Mouse (Mus musculus): Measurements from ENCODE around the gene Asic4. TPM values are rescaled to one million over a fixed set of nuclear protein-coding genes. Genes with fewer than 3 reads are reported as not detected.

The Asic4 gene
- total RNA-seq, 2 experiments from 2014 or later: 14.3 to 14.7 TPM

DNA sequence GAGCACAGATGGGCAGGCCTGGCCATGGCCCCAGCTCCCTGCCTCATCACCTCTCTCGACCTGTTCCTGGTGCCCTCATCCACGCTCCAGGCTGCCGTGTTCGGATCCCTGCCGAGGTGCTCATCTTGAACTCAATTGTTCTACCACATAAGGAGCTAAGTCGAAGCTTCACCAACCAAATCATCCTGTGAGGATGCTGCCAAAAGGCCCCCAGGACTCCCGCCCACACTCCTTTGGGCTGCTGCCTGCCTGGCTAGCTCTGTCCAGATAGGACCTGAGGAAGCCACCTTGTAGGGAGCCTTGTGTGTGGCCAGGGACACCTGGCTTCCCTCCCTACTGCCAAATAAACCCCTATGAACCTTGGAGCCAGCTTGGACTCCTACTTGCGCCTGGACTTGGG, 7.4 kb upstream of the Asic4 start:
- DNase-seq (ENCODE audit: low spot score in 2 of 2): no peak

DNA sequence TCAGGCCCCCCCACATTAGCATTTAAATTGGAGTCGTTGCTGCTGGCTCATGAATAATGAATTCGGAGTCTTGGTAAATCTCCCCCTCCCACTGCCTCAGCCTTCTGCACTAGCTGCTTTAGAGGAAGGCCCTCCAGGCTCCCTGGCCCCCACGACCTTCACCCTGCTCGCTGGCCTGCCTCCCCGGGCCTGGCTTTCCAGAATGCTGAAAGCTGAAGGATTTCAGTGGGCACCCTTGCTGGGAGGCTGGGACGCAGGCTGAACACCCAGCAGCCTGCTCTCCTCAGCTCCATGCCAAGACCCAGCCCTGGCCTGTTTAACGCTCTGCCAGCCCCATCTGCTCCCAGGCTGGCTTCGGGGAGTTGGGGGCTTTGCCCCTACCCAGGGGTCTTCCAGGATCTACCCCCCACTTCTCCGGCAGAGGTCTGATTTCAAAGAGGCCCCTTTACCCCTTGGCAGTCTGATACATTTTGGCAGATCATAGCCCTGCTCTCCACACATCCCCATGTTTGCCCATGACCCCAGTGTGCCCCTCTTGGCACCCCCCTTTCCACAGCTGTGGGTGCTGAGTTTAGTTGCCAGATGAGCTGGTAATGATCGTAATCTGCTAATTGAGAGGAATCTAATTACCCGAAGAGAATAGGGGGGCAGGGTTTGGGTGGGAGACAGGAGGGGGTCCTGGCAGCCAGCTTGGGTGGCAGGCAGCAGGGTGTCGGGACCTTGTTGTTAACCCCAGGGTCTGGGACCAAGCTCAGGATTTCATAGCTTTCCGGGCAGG, 6.8 kb upstream of the Asic4 start:
- DNase-seq (ENCODE audit: low spot score in 2 of 2): no peak

DNA sequence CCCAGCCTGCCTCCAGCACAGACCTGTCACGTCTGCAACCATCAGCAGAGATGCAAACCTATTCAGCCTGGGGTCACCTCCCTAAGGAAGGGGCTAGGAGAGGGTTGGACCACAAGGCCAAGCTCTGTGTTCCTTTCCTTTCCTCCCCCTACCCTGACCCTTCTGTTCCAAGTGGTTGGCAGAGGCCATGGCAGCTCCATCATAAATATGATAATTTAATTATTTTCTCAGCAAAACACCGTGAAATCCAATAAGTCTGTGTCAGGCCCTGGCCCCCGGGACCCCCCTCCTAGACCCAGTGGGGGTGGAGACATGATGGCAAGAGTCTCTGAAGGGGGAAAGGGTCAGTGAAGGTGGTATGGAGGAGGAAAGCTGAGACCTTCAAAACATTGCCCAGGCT, 6.0 kb upstream of the Asic4 start:
- DNase-seq (ENCODE audit: low spot score in 2 of 2): no peak

DNA sequence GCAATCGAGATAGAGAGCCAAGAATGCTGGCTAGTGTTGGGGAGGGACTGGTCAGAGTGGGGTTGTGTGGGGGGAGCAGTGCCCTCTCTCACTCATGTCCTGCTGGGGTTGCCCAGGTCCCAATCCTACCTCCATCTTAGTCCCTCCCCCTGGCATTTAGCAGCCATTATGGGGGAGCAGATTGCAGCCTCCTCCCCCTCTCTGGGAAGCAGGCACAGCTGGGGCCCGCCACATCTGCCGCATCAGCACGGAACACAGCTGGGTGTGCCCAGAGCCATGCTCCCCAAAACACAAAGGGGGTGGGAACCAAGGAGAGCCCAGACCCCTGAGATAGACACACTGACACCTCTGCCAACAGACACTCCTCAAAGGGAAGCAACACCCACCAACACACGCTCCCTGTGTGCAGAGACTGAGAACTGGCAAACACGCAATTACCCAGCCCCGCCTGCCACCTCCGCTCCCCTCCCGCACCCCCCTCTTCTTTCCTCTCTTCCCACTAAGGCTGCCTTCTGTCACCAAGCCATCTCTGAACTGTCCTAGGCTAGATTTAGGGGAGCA, 5.0 kb upstream of the Asic4 start:
- peak in 1 of 2 experiments; percentile 71 for DNase-seq (ENCODE audit: low spot score in 2 of 2)

DNA sequence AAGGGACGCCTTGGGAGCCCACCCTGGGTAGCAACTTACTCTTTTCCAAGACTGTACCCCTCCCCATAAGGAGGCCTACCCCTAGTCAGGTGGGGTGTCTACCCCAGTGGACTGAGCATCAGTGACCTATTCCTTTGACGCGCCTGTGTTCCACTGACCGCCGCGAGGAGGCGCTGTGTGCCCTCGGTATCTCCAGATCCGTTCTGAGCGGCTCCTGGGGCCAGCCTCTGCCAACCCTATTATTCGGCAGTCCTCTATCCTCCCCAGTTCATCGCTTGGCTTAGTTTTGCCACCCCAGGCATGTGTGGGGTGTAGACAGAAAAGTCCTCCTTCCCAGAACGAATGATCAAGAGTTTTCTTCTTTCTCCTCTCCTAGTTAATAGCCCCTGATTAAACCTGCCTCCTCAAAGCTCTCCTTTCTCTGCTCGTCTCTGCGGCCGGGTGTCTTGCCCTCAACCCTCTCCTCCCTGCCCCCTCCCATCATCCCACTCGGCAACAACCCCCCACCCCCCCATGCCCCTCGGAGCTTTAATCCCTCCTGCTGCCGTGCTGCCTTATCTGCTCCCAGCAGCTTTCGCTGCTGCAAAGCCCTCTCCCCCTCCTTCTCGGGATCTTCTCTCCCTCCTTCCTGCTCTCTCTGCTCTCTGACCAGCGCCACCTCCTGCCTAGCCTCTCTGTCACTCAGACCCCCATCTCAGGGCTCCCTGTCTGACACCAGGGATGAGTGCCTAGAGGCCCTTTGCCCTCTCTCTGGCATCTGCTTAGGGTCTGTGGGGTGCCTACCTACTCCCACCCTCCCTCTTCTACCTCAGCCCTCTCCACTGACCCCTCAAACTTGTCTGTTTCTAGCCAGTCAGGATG, 4.3 kb upstream of the Asic4 start:
- peak; percentile 75 to 80 for DNase-seq (ENCODE audit: low spot score in 2 of 2)

DNA sequence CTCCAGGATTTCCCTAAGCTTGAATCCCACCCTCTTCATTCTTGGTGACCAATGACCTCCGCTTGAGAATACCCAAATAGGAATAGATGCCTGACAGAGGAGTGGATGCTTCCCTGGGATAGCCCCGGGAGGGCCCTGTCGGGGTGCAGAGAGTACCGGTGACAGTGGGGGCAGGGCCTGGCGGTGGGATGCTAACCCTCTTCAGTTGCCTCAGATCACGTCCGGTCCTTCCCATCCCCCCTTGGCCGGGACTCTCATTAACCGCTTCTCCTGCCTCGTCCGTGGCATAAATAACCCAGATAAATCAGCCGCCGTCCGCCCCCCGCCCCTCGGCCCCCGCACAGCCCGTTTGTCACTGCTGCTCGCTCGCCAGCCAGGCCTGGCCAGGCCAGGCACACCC, 3.6 kb upstream of the Asic4 start:
- DNase-seq (ENCODE audit: low spot score in 2 of 2): no peak

DNA sequence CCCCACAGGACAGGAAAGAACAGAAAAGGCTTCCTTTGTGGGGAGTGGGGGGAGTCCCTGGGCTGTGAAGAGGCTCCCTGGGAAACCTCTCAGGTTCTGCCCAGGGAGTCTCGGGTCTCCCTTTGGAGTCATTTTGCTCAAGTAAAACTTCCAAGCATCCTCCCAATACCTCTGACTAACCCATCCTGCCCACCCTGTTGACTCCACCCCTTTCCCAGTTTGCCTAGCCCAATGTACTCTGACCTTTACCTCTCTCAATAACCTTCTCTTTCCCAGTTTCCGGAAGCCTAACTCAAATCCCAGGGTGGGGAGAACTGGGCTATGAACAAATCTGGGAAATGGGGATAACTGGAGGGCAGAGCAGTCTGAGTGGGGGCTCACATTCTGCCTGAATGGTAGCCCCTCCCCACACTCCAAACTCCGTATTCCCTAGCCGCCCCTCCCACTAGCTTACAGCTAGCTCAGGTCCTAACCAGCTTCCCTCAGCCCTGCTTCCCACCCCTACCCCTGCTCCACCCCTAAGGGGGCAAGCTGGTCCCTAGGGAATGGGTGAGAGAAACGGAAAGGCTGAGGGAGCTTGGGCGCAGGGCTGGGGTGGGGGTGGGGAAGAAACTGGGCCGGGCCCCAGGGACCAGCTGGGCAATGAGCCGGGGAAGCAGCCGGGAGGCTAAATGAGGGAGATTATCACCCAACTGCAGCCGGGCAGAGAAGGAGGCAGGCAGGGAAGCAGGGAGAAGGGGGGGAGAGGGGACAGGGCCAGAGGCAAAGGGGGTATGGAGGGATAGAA, 2.8 kb upstream of the Asic4 start:
- DNase-seq (ENCODE audit: low spot score in 2 of 2): no peak

DNA sequence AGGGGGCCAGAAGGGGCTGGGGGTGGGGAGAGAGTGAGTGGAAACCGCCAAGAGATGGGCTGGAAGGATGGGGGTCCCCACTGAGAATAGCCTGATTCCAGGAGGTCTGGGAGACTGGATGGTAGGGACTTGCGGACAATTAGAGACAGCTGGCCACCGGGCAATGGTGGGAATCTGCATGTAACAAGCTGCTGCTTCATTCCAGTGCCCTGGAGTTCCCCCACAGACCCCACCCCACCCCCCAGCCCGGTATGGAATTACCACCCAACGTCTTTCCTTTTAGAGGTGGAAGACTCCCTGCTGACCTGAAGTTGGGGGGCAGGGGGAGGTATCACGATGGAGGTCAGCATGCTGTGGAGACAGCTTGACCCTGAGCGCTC, 2.2 kb upstream of the Asic4 start:
- no peak for DNase-seq (ENCODE audit: low spot score in 2 of 2)

DNA sequence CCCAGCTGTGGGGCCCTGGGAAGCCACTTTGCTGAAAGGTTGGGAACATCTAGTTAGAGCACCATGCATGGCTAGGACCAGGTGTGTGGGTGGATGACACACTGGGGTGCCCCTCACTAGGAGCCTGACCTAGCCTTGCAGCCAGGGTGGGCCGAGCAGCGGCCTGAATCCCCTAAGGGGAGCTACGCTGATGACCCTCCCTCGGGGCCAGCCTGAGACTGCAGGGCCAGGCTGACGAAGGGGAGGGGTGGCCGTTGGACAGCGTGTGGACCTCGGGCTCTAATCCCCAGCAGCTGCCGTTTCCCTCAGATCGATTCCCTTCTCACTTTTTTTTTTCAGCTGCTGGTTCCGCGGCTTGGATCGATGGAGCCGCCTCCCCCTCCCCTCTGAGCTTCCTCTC, 1.3 kb upstream of the Asic4 start:
- DNase-seq (ENCODE audit: low spot score in 2 of 2): no peak

DNA sequence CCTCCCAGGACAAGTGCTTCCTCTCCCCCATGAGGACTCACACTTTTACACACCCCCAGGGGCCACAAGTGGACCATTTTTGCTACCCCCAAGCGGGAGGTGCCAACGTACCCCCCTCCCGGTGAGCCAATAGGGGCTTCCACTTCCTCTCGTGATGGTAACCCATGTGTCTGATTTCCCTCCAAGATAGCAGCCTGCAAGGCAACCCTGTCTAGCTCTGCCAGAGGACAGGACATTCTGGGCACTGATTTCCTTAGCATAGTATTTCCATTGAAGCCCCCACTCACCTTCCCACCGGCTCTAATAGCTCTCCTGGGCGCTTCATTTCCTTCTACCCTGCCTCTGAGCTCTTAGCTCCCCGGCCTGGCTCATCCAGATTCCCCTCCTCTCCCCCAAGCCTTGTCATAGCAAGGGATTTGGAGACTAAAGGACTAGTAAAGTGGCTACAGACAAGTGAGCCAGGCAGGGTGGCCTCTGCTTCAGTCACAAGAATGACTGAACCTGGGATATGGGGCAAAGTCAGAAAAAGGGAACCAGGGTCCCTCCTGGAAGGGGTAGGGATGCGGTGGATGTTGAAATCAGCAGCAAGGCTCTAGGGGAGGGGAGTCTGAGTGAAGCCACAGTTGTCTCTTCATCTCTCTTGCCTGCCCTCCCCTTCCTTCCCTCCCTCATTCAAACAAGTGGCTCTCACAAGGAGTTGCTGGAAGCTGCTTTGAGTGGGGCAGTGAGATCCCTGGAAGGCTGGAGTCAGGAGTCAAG, 680 bp upstream of the Asic4 start:
- no peak for DNase-seq (ENCODE audit: low spot score in 2 of 2)

DNA sequence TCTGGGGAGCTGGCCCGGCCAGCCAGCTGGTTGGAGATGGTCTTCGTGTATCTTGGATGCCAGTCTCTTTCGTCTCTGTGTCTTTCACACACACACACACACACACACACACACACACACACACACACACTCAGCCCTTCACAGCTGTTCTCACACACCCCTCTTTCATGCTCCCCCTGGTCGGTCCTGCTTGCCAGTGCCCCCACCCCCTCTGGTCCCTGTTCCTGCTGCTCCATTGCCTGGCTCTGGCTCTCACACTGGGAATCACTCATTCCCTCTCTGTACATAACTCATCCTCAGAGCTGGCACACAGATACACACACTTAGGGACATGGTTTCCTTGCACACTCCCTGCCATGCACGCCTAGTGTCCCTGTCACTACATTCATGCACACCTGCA, 1.7 kb downstream of the Asic4 start:
- DNase-seq (ENCODE audit: low spot score in 2 of 2): no peak

DNA sequence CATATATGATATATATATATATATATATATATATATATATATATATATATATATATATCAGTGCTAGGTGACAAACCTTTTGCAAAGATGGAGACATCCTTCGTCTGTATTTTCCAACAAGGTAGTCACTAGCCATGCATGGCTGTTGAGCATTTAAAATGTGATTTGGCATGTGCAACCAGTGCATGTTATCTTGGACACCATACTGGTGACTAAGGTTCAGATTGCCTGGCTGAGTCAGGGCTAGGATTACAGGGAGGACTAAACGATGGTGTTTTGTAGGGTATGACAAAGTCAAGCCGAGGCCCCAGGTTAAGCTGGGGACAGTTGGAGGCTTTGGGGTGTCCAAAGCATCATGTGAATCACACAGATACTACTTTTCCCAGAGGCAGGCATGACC, 5.2 kb downstream of the Asic4 start:
- no peak for DNase-seq (ENCODE audit: low spot score in 2 of 2)

DNA sequence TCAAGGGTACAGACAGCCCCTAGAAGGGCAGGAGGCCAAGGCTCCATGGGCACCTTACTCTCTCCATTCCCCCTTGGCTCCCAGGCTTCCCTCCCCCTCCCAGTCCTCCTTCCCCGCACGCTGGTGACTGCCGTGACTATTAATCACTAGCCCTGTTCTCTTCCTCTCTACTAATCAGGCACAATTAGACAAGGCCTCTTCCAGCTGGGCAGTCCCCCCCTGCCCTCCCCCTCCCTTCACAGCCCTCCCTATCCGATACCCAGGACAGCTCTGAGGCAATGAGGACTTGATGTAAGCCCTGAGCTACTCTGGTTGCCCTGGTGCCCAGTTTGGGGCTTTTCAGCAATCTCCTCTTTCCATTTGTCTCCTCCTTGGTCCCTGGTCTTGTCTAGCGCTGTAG, 5.7 kb downstream of the Asic4 start:
- DNase-seq (ENCODE audit: low spot score in 2 of 2): no peak

DNA sequence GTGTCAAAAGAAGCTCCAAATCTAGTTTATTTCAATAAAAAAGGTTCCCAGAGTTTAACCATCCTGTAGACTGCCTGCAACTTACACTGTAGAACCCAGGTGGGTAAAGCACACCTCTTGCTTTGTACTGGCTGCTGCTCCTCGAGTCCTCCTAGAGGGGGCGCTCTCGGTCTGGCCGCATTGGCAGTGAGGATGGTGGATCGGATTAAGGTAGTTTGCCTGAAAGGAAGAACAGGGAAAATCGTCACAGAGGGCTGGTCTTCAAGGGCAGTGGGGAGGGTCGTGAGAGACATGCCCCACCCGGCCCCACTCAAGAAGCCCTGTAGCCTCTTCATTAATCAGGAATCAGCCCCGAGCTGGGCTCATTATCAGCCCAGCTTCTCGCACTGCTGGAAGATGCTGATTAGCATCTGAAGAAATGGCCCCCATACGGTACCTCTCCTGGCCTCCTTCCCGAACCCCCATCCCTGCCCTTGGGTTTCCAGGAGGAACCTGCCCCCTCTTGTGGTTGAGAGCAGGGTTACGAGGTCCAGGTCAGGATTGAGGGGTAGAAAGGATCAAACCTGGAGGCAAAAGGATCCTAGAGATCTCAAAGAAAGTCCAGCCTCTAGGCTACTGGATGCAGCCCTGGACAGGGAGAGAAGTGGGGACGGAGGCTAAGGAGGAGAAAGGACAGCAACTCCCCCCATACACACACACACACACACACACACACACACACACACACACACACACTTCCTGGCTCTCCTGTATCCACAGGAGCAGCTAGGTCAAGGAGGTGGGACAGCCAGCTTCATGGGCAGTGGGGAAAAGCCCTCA, 6.7 kb downstream of the Asic4 start:
- no peak for DNase-seq (ENCODE audit: low spot score in 2 of 2)

DNA sequence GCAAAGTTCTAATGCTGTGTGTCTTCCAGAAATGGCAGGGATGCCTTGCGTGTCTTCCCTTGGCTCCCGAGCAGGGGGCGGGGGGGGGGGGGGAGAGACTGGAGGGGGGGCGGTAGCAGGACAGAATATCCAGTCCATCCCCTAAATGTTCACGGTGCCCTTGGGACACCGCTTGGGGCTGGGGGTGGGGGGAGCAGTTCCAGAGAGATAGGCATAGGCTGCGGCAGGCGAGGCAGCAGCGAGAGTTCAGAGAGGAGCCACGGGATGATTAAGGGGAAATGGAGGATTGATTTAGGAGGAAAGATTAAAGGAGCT, 7.4 kb downstream of the Asic4 start:
- DNase-seq (ENCODE audit: low spot score in 2 of 2): no peak

DNA sequence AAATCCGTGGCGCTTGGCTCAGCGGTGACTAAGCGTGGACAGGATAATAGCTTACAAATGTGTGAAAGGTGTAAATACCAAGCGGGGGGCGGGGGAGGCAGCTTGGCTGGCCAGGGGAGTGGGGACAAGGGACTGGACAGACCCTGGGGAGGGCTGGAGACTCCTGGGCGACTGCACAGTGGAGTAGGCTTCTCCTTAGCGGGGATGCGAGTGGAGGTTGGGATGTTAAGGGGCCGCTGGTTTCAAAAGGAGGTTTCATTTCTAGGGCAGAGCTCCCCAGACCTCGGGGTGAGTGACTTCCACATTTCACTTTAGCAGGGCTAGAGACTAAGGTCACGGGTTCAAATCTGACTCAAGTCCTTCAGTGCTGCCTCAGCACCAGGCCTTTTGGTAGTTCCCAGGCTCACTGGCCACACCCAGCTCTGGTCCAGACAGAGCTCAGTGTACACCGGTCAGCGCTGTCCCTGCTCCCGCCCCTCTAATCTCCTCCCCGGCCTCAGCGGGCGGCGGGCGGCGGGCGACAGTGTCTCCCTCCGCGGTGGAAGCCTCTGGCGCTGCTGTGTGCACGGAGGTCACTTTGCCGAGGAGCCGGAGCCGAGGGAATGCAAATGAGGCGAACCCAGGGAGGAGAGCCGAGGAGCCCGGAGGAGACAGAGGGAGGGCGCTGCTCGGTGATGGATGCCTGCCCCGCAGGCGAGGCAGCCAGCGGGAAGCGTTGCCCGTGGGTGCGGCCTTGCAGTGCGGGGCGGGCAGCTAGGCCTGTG, 8.0 kb downstream of the Asic4 start:
- DNase-seq (ENCODE audit: low spot score in 2 of 2): no peak

DNA sequence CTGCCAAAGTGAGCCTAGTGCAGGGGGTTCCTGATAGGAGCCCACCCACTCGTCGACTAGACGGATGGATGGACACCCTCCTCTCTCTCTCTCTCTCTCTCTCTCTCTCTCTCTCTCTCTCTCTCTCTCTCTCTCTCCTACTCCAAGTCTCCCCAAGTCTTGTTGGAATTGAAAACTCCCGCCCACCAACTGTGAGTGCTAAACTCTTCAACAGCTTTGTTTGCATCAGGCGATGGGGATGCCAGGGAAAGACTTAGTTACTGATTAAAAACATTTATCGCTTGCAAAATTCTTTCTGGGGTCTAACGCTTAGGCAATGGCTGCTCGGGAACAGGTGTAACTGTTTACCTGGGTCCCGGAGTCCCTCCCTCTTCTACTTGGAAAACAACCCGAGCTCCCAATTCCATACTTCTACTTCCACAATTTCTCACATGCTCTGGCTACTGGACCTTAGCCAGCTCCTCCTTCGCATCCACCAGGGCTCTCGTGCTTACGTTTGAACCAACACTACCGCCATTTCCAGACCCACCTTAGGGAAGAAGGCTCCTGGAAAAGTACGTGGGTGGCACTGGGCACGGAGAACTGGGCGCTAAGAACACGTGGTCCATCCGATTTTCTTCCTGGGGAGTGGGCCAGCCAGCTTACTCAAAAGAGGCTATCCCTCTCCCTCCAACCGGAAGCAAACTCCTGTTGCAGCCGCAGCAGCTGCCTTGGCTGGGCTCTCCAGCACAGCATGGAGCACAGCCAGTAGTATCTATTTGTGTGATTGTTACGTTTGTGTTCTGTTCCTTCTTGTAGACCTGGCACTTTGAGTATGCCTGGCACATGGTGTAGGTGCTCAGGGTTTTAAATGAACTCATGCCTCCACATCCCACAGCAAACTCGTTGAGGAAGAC, 8.8 kb downstream of the Asic4 start:
- DNase-seq (ENCODE audit: low spot score in 2 of 2): no peak

DNA sequence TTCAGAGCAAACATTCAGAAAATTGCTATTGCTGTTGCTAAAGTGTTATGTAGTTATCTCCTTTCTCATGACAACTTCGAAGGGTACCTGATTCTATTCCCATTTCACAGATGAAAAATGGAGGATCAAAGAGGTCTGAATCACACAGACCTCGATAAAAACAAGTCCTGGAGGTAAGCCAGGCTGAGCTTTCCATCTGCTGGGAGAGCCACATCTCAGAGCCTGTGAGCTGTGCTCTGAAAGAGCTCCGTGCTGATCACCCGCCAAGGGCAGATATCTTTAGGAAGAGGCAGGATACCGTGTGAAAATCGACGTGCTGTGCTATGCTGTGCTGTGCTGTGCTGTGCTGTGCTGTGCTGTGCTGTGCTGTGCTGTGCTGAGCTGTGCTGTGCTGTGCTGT, 10.1 kb downstream of the Asic4 start:
- no peak for DNase-seq (ENCODE audit: low spot score in 2 of 2)

Measured in layer of hippocampus, postnatal 14 days (tissue).